Mouse (Mus musculus): Measurements from ENCODE around the gene Fam181a.

DNA sequence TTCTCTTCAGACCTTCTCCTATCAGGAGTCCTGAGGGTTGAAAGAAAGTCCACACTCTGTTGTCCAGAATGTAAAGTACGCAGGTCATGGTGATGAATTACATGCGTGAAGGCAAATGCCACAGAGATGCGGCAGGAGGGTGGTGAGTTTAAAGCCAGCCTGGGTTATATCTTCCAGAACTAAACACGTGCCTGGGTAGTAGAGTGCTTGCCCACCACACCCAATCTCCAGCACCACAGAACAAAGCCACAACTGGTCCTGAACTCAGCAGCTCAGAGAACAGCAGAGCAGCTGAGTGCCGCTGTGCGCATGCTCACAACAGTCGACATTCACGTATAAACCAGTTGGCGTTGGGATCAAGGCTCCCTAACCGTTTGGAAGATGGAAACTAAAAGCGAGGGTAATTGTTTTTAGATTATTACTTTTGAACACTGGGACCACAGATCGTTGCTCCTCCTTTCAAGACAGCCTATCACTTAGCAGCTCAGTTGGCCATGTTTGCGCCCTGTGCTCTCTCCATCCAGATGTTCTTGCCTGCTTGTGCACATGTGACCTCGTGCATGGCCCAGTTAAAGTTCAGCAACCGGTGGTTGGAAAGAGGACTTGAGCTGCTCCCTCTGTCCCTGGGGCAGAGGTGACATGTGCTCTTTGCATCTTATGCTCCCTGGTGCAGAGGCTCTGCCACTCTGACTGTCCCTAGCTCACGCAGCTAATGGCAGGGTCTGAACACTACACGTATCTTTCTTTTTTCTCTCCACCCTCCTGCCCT, 50.9 kb downstream of the Fam181a start:
- TF ChIP-seq CTCF (IDR thresholded peaks at IDR 0.05; ENCODE audit: control insufficient read depth, insufficient read depth, low read length) (no peak), POLR2A (IDR thresholded peaks at IDR 0.05; ENCODE audit: borderline replicate concordance, control insufficient read depth, low read depth, low read length) (no peak)
